Mouse (Mus musculus) mouse trophoblast stem cell (cell line): Measurements from ENCODE around the gene Pet117.
"Not testable (repeated sequence)": the region's sequence is repeated elsewhere in the genome, so short reads cannot be mapped to it uniquely, and the experiment has no call there.

ENCODE experiments used
- in situ Hi-C, 2 experiments: fragments of 300-500 bp; cut with MseI, MboI; formaldehyde crosslinking; loops; 2 replicates in 1 of 2; 3 replicates in 1 of 2; pipeline ENCODE4 v1.15.1; 2025

Gene Pet117

GRCm38 (mm10) chr2:144368400-144369019 lies at the start of gene Pet117, which contains the start of gene Kat14:
Gene Pet117 (plus strand): TSS chr2:144368996.
Gene Kat14 (plus strand): TSS chr2:144368983.
- in situ Hi-C loops = no loop called here

DNA sequence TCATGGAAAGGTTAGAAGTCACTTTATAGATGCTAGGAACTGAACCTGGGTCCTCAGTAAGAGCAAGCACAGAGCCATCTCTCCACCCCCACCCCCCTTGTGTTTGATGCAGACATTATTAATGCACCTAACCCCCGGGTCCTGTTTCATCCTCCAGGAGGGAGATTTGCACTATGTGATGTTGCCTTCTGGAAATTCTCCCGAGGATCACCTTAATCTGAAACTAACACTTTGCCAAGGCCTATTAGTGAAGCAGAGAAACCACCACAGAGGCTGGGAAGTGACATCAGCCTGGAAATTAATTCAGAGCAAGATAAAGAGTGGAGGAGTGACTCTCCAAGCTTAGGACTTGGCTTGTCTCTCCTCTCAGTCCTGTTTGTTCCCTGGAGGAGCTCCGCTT lies 44.6 kb upstream of the Pet117 start:
- in situ Hi-C loops = no loop called here

DNA sequence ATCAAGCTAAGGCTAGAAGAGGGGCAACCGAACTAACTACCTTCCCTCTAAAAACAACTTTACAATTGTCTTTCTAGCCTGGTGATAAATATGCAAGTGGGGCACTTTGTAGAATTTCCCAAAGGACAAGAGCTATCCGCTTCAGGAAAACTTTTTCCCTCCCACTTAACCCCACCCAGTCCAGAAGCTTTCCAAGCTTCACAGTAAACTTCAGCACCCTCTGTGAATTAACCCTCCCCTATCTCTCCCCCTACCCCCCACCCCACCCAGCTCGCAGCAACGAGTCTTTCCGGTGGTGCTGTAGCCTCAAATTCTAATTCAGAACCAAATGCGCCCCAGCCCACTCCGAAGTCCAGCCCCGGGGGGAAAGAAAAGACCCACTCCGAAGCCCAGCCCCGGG lies 39.3 kb upstream of the Pet117 start:
- in situ Hi-C loops = no loop called here

- in situ Hi-C loops = no loop called here
These were observed 38.9 kb upstream of the Pet117 start for GRCm38 (mm10) chr2:144329937-144330336.

DNA sequence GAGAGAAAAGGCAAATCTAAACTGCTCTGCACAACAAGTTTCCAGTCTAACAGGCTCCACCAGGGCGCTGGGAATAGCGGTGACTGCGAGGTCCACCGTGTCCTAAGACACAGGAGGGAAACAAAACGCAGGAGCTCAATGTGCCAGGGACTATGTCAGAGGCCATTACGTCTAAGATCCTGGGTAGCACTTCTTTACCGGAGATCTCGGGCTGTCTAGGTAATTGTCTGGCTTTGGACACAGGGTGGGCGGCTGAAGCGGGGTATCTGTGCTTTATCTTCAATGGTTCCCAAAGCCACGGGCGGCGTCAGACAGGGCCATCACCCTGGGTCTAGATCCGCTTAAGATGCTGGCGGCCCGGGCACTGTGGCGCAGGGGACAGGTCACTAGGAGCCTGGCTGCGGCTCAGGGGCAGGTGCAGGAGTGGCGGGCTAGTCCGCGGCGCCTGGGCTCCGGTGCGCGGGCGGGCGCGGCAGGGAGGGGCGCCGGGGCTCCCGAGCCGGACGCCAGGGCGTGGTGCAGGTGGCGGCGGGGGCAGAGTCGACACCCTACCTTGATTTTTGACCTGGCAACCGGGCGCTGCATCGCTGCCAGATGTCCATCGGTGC lies 38.3 kb upstream of the Pet117 start:
- in situ Hi-C loops = no loop called here

DNA sequence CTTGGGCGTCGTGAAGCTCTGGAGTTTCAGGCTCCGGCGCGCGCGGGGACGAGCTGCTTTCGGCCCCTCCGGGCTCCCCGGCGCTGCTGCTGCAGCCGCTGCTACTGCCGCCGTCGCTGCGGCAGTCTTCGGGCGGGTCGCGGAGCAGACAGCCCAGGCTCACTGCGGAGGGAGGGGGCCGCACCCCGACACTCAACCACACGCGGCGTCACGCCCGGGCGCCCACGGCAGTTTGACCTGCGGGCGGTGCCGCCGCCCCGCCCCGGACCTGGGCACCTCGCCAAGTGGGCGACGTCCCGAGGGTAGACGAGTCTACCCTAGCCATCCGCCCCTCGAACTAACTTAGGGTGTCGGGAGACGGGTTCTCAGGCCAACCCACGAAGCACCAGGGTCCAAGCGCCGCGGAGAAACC lies 37.8 kb upstream of the Pet117 start:
- in situ Hi-C loops = no loop called here

DNA sequence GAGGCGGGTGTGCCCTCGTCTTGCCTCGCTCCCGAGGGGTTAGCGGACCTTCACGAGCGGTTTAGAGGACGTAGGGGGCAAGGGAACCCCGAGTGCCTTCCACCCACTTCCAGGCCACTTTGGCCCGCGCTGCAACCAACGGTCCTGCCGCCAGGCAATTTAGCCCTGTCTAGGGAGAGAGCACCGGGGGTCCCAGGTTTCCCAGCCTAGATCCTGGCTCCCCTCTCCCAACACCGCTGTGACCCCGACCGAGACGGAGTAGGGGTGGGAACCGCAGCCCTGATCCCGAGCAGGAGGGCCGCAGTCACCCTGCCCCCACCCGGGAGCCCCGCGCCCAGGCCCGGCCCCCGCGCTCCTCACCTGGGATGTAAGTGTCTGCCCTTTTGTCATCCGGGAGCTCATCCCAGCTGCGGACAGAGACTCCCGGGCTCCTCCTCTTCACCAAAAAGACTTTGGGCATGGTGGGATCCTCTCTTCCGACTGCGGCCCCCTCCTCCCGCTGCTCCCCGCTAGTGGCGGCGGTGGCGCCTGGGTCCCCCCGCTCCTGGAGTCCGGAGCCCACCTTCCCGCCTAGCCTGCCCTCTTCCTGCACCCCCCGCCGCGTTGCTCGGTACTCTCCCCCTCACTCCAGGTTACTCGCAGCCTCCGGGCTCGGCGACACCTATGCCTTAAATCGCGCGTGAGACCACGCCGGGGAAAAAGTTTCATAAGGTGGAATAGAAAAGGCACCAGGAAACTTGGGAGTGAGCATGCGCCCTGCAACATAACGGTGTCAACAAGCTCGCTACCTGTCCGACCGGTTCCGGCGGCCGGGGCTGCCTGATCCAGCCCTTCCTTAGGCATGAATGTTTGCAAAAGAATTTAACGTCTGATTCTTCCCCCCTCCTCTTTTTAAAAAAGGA lies 37.1 kb upstream of the Pet117 start, which contains the start of gene Ovol2:
Gene Ovol2, minus strand, starts transcription at position 746 of the 902 bp plus-strand sequence.
- in situ Hi-C loops = no loop called here

GRCm38 (mm10) chr2:144332486-144332885 lies 36.3 kb upstream of the Pet117 start:
- in situ Hi-C loops = no loop called here

- in situ Hi-C loops = no loop called here
These were observed 35.5 kb upstream of the Pet117 start for GRCm38 (mm10) chr2:144333138-144333842.

GRCm38 (mm10) chr2:144337230-144337629 lies 31.6 kb upstream of the Pet117 start:
- in situ Hi-C loops = no loop called here

- in situ Hi-C loops = no loop called here
These were observed 31.1 kb upstream of the Pet117 start for GRCm38 (mm10) chr2:144337701-144338100.

DNA sequence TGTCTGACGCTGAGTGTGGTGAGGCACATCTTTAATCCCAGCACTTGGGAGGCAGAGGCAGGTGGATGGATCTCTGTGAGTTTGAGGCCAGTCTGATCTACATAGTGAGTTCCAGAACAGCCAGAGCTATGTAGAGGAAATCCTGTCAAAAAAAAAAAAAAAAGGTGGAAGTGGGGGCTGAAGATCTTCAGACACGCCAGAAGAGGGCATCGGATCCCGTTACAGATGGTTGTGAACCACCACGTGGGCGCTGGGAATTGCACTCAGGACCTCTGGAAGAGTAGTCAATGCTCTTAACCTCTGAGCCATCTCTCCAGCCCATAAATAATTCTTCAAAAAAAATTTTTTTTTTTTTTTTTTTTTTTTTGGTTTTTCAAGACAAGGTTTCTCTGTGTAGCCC lies 30.6 kb upstream of the Pet117 start:
- in situ Hi-C loops = not testable (repeated sequence)

DNA sequence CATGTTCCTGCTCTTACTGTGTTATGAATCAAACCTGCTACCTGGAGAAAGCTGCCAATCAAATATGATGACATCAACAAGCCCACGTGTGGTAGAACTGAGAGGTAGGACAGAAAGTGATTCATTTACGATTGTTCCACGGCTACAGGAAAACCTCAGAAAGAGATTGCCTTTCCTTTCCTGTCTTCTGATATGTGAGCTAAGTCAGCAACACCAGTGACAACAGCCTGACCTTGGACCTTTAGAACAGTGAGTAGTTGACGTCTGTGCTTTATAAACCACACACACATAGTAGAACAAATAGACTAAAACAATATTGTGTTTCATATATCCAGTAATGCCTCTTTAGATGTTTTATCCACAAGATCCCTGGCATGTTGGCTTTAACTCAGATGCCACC lies 25.6 kb upstream of the Pet117 start:
- in situ Hi-C loops = no loop called here

- in situ Hi-C loops = no loop called here
These were observed 20.3 kb upstream of the Pet117 start for GRCm38 (mm10) chr2:144348525-144348924.

GRCm38 (mm10) chr2:144352843-144353242 lies 16.0 kb upstream of the Pet117 start:
- in situ Hi-C loops = loop anchor here (5.0 to 10.0 kb wide), 2 partner anchors 92 to 99 kb away; no protein-coding TSS in a partner anchor

DNA sequence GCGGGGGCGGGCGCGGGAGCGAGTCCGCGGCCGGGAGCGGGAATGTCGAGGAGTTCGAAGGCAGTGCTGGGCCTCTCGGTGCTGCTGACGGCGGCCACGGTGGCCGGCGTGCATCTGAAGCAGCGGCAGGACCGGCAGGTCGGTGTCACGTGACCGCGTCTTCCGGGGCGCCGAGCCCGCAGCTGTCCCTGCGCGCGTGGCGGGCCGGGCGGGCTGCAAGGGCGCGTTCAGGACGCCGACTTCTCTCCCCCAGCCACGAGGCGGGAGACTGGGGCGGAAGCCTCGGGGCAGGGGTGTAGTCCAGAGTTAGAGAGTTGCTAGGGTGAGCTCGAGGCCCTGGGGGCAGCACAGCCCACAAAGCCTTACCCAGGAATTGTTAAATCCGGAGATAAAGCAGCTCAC lies 225 bp downstream of the Pet117 start:
- in situ Hi-C loops = no loop called here

GRCm38 (mm10) chr2:144369511-144369910 lies 715 bp downstream of the Pet117 start:
- in situ Hi-C loops = no loop called here

DNA sequence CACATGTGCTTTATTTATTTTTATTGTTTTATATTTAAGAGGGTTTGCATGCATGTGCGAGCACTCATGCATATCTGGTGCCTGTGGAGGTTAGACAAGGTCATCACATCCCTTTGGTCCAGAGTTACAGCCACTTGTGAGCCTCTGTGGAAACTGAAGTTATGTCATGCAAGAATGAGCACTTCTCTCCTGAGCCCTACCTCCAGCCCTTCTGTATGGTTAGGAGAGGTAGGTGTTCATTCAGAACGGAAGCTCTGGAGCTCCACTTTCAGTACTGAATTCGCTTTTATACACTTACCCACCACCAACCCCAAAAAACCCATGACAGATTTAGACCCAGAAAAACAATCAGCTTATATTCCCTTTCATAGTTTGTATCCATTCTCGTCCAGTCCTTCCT lies 2.8 kb downstream of the Pet117 start:
- in situ Hi-C loops = no loop called here

DNA sequence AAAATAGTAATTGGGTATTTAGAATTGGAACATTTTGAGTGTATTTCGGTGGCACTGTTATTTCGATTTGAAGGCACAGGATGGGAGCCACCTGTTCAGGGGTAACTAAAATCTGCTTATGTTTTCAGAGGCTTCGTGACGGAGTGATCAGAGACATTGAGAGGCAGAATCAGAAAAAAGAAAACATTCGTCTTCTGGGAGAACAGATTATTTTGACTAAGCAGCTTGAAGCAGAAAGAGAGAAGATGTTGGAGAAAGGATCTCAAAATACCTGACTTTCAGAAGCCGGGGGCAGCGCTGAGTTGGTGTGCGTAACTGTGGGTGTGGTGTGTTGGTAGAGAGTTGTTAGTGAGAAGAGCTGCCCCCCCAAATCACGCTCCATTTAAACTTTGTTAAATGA lies 4.3 kb downstream of the Pet117 start:
- in situ Hi-C loops = no loop called here

DNA sequence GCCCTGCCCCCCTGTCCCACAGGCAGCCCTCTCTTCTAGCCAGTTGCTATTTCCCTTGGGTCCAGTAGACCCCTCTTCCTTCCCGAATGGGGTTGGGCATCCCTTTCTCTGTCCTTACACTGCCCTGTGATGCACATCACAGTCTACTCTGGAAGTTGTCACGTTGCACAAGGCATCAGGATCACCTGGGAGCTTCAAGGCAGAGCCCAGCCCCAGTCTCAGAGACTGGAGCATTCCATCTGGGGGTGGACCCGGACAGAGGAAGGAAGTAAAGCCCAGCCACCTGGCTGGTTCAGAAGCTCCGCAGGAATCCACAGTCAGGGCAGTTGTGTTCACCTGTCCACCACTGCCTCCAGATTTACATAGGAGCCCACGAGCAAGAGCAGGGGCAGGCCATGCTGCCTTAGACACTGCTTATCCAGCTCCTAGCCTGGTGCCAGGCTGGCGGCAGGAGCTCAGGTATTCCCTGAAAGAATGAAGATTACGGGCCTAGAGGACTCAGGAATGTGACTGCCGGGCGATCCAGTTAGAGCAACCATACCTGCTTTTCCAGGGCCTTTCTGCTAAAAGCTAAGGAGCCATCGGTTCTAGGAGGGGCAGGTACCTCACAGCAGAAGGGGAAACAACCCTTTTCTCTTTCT lies 6.4 kb downstream of the Pet117 start:
- in situ Hi-C loops = no loop called here

DNA sequence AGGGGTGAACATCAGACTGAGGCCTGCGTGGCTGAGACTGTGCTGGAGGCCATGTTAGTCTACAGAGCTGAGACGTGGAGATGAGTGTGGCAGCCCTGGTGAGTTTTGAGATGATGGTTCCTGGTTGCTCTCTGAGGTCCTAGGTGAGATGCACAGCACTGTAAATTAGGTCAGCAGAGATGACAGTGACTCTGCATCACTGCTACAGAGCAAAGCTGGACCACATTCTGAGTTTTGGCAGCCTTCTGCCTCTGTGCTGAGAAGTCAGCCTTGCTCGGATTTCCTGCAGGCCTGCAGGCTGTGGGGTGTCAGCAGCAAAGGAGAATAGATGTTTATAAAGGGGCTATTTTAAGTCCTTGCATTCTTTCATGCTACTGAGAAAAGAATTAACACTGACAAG lies 12.5 kb downstream of the Pet117 start:
- in situ Hi-C loops = no loop called here
